Mouse (Mus musculus): ENCODE results near the gene Snupn.

- TF ChIP-seq POLR2A (IDR thresholded peaks at IDR 0.05; ENCODE audit: insufficient read length, low read depth) (no peak), SRF (IDR thresholded peaks at IDR 0.05; ENCODE audit: control insufficient read depth, insufficient read length, low read depth) (no peak), TCF12 (IDR thresholded peaks at IDR 0.05; ENCODE audit: insufficient read depth, poor library complexity, severe bottlenecking) (no peak), REST (IDR thresholded peaks at IDR 0.05; ENCODE audit: insufficient read depth, insufficient read length) (no peak), USF1 (IDR thresholded peaks at IDR 0.05; ENCODE audit: low read depth) (no peak), MYOD1 (IDR thresholded peaks at IDR 0.05; ENCODE audit: control insufficient read depth in 1 of 3, insufficient read length in 2 of 3, low read depth in 2 of 3) (no peak)
These were observed 32.2 kb upstream of the Snupn start for GRCm38 (mm10) chr9:56918466-56918865.
